Mouse (Mus musculus) bone marrow macrophage, adult 2 months (primary cell): ENCODE measurements around the gene Pcca.

Source experiments
- CTCF ChIP-seq: IDR thresholded peaks from 2 replicates; pipeline ENCODE4 v1.5.1; 2012; ENCODE audit warnings: low read depth, mild to moderate bottlenecking, low read length, moderate library complexity
- POLR2A ChIP-seq: IDR thresholded peaks from 2 replicates; pipeline ENCODE4 v1.6.1; 2012; ENCODE audit warnings: mild to moderate bottlenecking, low read depth, low read length, borderline replicate concordance

- TF ChIP-seq CTCF (no peak), POLR2A (no peak)
These were observed 76.9 kb downstream of the Pcca start for GRCm38 (mm10) chr14:122611035-122611434.
